In genomic region chr5:113354311-113354710, GRCm38 (mm10) we compare ENCODE assay signal across 14 mouse cellular contexts. TPM values are rescaled to one million over a fixed set of nuclear protein-coding genes. Genes with fewer than 3 reads are reported as not detected.
A peak's percentile ranks its signal among the peaks of the same experiment; 100 is the strongest.
DNase-seq lines count a peak whose midpoint lies in the region; ATAC-seq lines count a peak whose summit lies in the region.
"Had no signal": no experiment of that assay in that cellular context is flagged by ENCODE, and none has a peak within 500 bp of the region (broad histone marks: within the 10 kb centered on the region; RNA-seq: fewer than 3 reads in every experiment).

No protein-coding gene starts in this region.

- no peaks in the 10 kb centered on the region for H3K9me3 ChIP-seq in forebrain, embryonic 15.5 days
- H3K9me3 ChIP-seq in forebrain, embryonic 14.5 days (replicated peaks; ENCODE audit: control insufficient read depth, low read length): no peaks in the 10 kb centered on the region
- H3K9me3 ChIP-seq in midbrain, embryonic 16.5 days (replicated peaks; ENCODE audit: control insufficient read depth, low read length, poor library complexity, severe bottlenecking): no peaks in the 10 kb centered on the region
- no peaks in the 10 kb centered on the region for H3K9me3 ChIP-seq in midbrain, embryonic 11.5 days (ENCODE audit: control insufficient read depth, low read length)
- H3K9me3 ChIP-seq: forebrain, embryonic 12.5 days; limb, embryonic 15.5 days; stomach, embryonic 15.5 days had no signal

- H3K27me3 ChIP-seq in forebrain, embryonic 15.5 days: no peaks in the 10 kb centered on the region
- H3K27me3 ChIP-seq in forebrain, embryonic 14.5 days (replicated peaks; ENCODE audit: control insufficient read depth, insufficient read depth, low read length): no peaks in the 10 kb centered on the region
- peaks cover 3% of the 10 kb centered on the region for H3K27me3 ChIP-seq in midbrain, embryonic 16.5 days (ENCODE audit: control insufficient read depth, insufficient read depth, low read depth, low read length)
- H3K27me3 ChIP-seq in midbrain, embryonic 11.5 days (ENCODE audit: control insufficient read depth, insufficient read depth, low read length): peaks cover 17% of the 10 kb centered on the region

- no peaks in the 10 kb centered on the region for H3K36me3 ChIP-seq in forebrain, embryonic 15.5 days
- no peaks in the 10 kb centered on the region for H3K36me3 ChIP-seq in forebrain, embryonic 14.5 days (ENCODE audit: control insufficient read depth, insufficient read depth, low read length)
- H3K36me3 ChIP-seq in midbrain, embryonic 16.5 days (ENCODE audit: control insufficient read depth, insufficient read depth, low read length): no peaks in the 10 kb centered on the region
- no peaks in the 10 kb centered on the region for H3K36me3 ChIP-seq in midbrain, embryonic 11.5 days (ENCODE audit: control insufficient read depth, insufficient read depth, low read length)
- H3K36me3 ChIP-seq: forebrain, embryonic 12.5 days; limb, embryonic 15.5 days; stomach, embryonic 15.5 days had no signal

- 0 out of 2 replicates have a peak overlapping the region, but pooled peaks have one; percentile 6 for H3K4me2 ChIP-seq in forebrain, embryonic 15.5 days (replicated peaks)
- no peak overlapping the region for H3K4me2 ChIP-seq in forebrain, embryonic 14.5 days (ENCODE audit: low read length)
- H3K4me2 ChIP-seq in midbrain, embryonic 16.5 days (ENCODE audit: low read length): peak overlapping the region; percentile 34
- no peak overlapping the region for H3K4me2 ChIP-seq in midbrain, embryonic 11.5 days
- H3K4me2 ChIP-seq: forebrain, embryonic 12.5 days; limb, embryonic 15.5 days; stomach, embryonic 15.5 days had no signal

- H3K4me1 ChIP-seq in forebrain, embryonic 15.5 days: peaks cover 45% of the 10 kb centered on the region
- H3K4me1 ChIP-seq in forebrain, embryonic 14.5 days (ENCODE audit: control insufficient read depth, insufficient read depth, low read length): peaks cover 21% of the 10 kb centered on the region
- H3K4me1 ChIP-seq in midbrain, embryonic 16.5 days (ENCODE audit: control insufficient read depth, insufficient read depth, low read length): peaks cover 17% of the 10 kb centered on the region
- peaks cover 21% of the 10 kb centered on the region for H3K4me1 ChIP-seq in midbrain, embryonic 11.5 days (ENCODE audit: control insufficient read depth, insufficient read depth, low read length)
- H3K4me1 ChIP-seq: stomach, embryonic 15.5 days had no signal

- no peak for DNase-seq in forebrain, embryonic 14.5 days (ENCODE audit: low spot score)
- no peak for DNase-seq in midbrain, embryonic 11.5 days (ENCODE audit: low spot score, missing footprints)
- DNase-seq in layer of hippocampus, postnatal 36 days: peak; percentile 39 to 40
- DNase-seq in right cerebral cortex, postnatal 25 days: peak; percentile 70
- DNase-seq in adrenal gland, postnatal 36 days: no peak
- no peak for DNase-seq in cerebellum, adult 8-10 months
- DNase-seq: adrenal gland, postnatal 14 days; heart, postnatal 14 days had no signal

- ATAC-seq in forebrain, embryonic 15.5 days (replicated peaks): no peak
- ATAC-seq in forebrain, embryonic 14.5 days: no peak
- no peak for ATAC-seq in midbrain, embryonic 16.5 days
- ATAC-seq in midbrain, embryonic 11.5 days (ENCODE audit: low FRiP score): no peak

- H3K27ac ChIP-seq in forebrain, embryonic 15.5 days (replicated peaks): no peak overlapping the region
- no peak overlapping the region for H3K27ac ChIP-seq in forebrain, embryonic 14.5 days (ENCODE audit: low read depth, low read length)
- no peak overlapping the region for H3K27ac ChIP-seq in midbrain, embryonic 16.5 days (ENCODE audit: low read length)
- H3K27ac ChIP-seq in midbrain, embryonic 11.5 days (ENCODE audit: low read depth, low read length): no peak overlapping the region
- H3K27ac ChIP-seq: forebrain, embryonic 12.5 days; limb, embryonic 15.5 days; stomach, embryonic 15.5 days had no signal

- 53% methylated on average over 16 of the region's 16 CpGs for WGBS in forebrain, embryonic 15.5 days
- 61% methylated on average over 16 of the region's 16 CpGs for WGBS in forebrain, embryonic 14.5 days
- WGBS in midbrain, embryonic 16.5 days: 49% methylated on average over 16 of the region's 16 CpGs
- WGBS in midbrain, embryonic 11.5 days: 53% methylated on average over 16 of the region's 16 CpGs

- no peak overlapping the region for H3K4me3 ChIP-seq in forebrain, embryonic 15.5 days
- no peak overlapping the region for H3K4me3 ChIP-seq in forebrain, embryonic 14.5 days (ENCODE audit: low read depth, low read length)
- H3K4me3 ChIP-seq in midbrain, embryonic 16.5 days (ENCODE audit: low read depth, low read length): no peak overlapping the region
- H3K4me3 ChIP-seq in midbrain, embryonic 11.5 days (ENCODE audit: low read depth, low read length): no peak overlapping the region
- H3K4me3 ChIP-seq: forebrain, embryonic 12.5 days; limb, embryonic 15.5 days; stomach, embryonic 15.5 days had no signal

- H3K9ac ChIP-seq in forebrain, embryonic 15.5 days (replicated peaks): no peak overlapping the region
- no peak overlapping the region for H3K9ac ChIP-seq in forebrain, embryonic 14.5 days (ENCODE audit: low read length)
- no peak overlapping the region for H3K9ac ChIP-seq in midbrain, embryonic 16.5 days (ENCODE audit: low read depth, low read length)
- no peak overlapping the region for H3K9ac ChIP-seq in midbrain, embryonic 11.5 days (ENCODE audit: low read length)
- H3K9ac ChIP-seq: forebrain, embryonic 12.5 days; limb, embryonic 15.5 days; stomach, embryonic 15.5 days had no signal

RNA-seq across cellular contexts. Expression of gene Aym1, which starts 2.8 kb away (rescaled TPM):
- not detected in 2 replicates for polyA plus RNA-seq in forebrain, embryonic 15.5 days (2015; fragmentation: Nextera tagmentation; extraction: Ambion mirVana)
- not detected in 2 replicates for polyA plus RNA-seq in forebrain, embryonic 14.5 days (2014; fragmentation: Nextera tagmentation; extraction: Ambion mirVana)
- polyA plus RNA-seq in midbrain, embryonic 16.5 days (2015; fragmentation: Nextera tagmentation; extraction: Ambion mirVana): not detected in 2 replicates
- not detected in 2 replicates for polyA plus RNA-seq in midbrain, embryonic 11.5 days (2014; fragmentation: Nextera tagmentation; extraction: Ambion mirVana)
- not detected for total RNA-seq in layer of hippocampus, postnatal 36 days (2021)
- total RNA-seq in adrenal gland, postnatal 36 days (2021): not detected
- total RNA-seq: adrenal gland, postnatal 14 days; heart, postnatal 14 days; megakaryocyte progenitor cell, adult 5-6 weeks had no signal
- polyA plus RNA-seq: forebrain, embryonic 12.5 days; limb, embryonic 15.5 days; stomach, embryonic 15.5 days had no signal

RNA-seq across cellular contexts. Expression of gene Sgsm1, which starts 43.7 kb away (rescaled TPM):
- polyA plus RNA-seq in forebrain, embryonic 15.5 days (2015; fragmentation: Nextera tagmentation; extraction: Ambion mirVana): 14.7 and 15.7 TPM in 2 replicates
- polyA plus RNA-seq in forebrain, embryonic 14.5 days (2014; fragmentation: Nextera tagmentation; extraction: Ambion mirVana): 6.7 and 8.9 TPM in 2 replicates
- 27.5 and 29.4 TPM in 2 replicates for polyA plus RNA-seq in midbrain, embryonic 16.5 days (2015; fragmentation: Nextera tagmentation; extraction: Ambion mirVana)
- polyA plus RNA-seq in midbrain, embryonic 11.5 days (2014; fragmentation: Nextera tagmentation; extraction: Ambion mirVana): 10.8 TPM in 2 replicates
- 10 to 100 TPM; 86.9 to 88.3 TPM for total RNA-seq in layer of hippocampus, postnatal 36 days (2021)
- total RNA-seq in adrenal gland, postnatal 36 days (2021): 1 to 10 TPM; 7.7 to 8.2 TPM

Comparison
In these comparisons a context has a peak if more than half of its experiments do, and no peak if none do; other contexts are left out.
1. H3K4me2 ChIP-seq: peak in forebrain, embryonic 15.5 days (single experiment) and midbrain, embryonic 16.5 days (single experiment); none in forebrain, embryonic 14.5 days (single experiment) and midbrain, embryonic 11.5 days (single experiment).
2. DNase-seq: peak in layer of hippocampus, postnatal 36 days (2 of 2) and right cerebral cortex, postnatal 25 days (single experiment); none in forebrain, embryonic 14.5 days (single experiment), midbrain, embryonic 11.5 days (single experiment), adrenal gland, postnatal 36 days (0 of 2) and cerebellum, adult 8-10 months (single experiment).